In the genomic region with DNA sequence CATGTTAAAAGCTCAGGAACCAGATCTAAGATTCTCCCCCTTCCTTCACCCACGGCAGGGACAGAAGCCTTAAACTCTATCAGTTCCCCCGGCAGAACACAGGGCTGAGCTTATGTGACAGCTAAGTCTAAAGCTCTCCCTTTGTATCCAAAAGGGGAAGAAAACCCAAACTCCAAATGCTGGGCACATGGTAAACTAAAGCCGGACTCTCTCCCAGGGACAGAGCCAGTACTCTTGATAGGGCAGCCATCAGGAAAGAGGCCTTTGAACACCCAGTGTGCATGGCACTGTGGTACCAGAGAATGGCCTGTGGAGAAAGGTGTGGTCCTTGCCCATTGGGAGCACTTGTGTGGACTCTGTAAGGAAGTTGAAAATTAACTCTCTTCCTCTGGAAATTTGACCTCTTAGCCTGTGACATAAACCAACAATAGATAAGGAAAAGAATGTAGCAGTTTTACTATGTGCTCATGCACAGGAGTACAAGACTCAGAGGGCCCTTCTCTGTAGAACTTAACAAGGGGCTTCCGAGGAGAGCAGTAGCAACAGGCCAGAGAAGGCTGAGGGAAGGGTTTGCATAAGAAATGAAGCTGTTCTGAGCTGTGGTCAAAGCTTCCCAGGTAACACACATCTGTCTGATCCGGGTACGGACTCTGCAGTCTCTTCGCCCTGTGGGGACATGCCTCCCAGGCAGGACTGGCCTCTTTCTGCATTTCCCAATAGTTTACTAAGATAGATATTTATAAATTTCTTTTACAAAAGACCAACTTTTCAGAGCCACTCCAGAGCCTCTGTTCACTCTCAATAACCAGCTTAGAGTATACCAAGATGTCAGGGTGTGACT, we compare ENCODE assay signal across 15 mouse cellular contexts.
A peak's percentile ranks its signal among the peaks of the same experiment; 100 is the strongest.
DNase-seq lines count a peak whose midpoint lies in the region; ATAC-seq and TF ChIP-seq lines count a peak whose summit lies in the region.
"Had no signal": no experiment of that assay in that cellular context is flagged by ENCODE, and none has a peak within 500 bp of the region (broad histone marks: within the 10 kb centered on the region; RNA-seq: fewer than 3 reads in every experiment).

No protein-coding gene starts in this region.

- H3K4me1 ChIP-seq in heart, embryonic 14.5 days (ENCODE audit: control insufficient read depth in 2 of 2, insufficient read depth in 2 of 2, low read length in 2 of 2): peaks cover 45 to 48% of the 10 kb centered on the region in 2 experiments
- peaks cover 14% of the 10 kb centered on the region for H3K4me1 ChIP-seq in lung, embryonic 14.5 days (ENCODE audit: insufficient read depth)
- peaks cover 27% of the 10 kb centered on the region for H3K4me1 ChIP-seq in intestine, postnatal 0 days (replicated peaks; ENCODE audit: control insufficient read depth, insufficient read depth, low read length)
- peaks cover 24% of the 10 kb centered on the region for H3K4me1 ChIP-seq in liver, postnatal 0 days (ENCODE audit: insufficient read depth)

- no peak for TF ChIP-seq EP300 in liver, postnatal 0 days (IDR thresholded peaks at IDR 0.05; ENCODE audit: low read depth)

- no peak for DNase-seq in heart, adult 18-20 months
- DNase-seq in lung, embryonic 14.5 days: peak; percentile 36
- no peak for DNase-seq in lung, adult 18-20 months
- DNase-seq in liver, postnatal 0 days: no peak
- DNase-seq in thymus, postnatal 10 days (ENCODE audit: low spot score in 2 of 2): no peak
- DNase-seq: adrenal gland, adult 2 months; gastrocnemius, postnatal 25 days; layer of hippocampus, postnatal 36 days; spleen, adult 18-20 months; thymus, postnatal 14 days had no signal

- no peaks in the 10 kb centered on the region for H3K36me3 ChIP-seq in heart, embryonic 14.5 days (ENCODE audit: control insufficient read depth, insufficient read depth, low read length)
- H3K36me3 ChIP-seq in lung, embryonic 14.5 days (ENCODE audit: insufficient read depth): no peaks in the 10 kb centered on the region
- no peaks in the 10 kb centered on the region for H3K36me3 ChIP-seq in intestine, postnatal 0 days (ENCODE audit: control insufficient read depth, insufficient read depth)
- no peaks in the 10 kb centered on the region for H3K36me3 ChIP-seq in liver, postnatal 0 days (replicated peaks; ENCODE audit: insufficient read depth, low read length)
- H3K36me3 ChIP-seq: hindbrain, embryonic 15.5 days had no signal

- H3K27me3 ChIP-seq in heart, embryonic 14.5 days (ENCODE audit: control insufficient read depth, insufficient read depth, low read length): no peaks in the 10 kb centered on the region
- H3K27me3 ChIP-seq in lung, embryonic 14.5 days (ENCODE audit: insufficient read depth, low read length): no peaks in the 10 kb centered on the region
- no peaks in the 10 kb centered on the region for H3K27me3 ChIP-seq in intestine, postnatal 0 days (replicated peaks; ENCODE audit: control insufficient read depth, insufficient read depth, low read length)
- no peaks in the 10 kb centered on the region for H3K27me3 ChIP-seq in liver, postnatal 0 days (ENCODE audit: insufficient read depth, low read length)
- H3K27me3 ChIP-seq: hindbrain, embryonic 15.5 days; Patski had no signal

- 63% methylated on average over 7 of the region's 7 CpGs for WGBS in heart, embryonic 14.5 days
- 43% methylated on average over 7 of the region's 7 CpGs for WGBS in lung, embryonic 14.5 days
- WGBS in intestine, postnatal 0 days: 26% methylated on average over 7 of the region's 7 CpGs
- 44% methylated on average over 7 of the region's 7 CpGs for WGBS in liver, postnatal 0 days (ENCODE audit: insufficient replicate concordance)

- H3K9ac ChIP-seq in heart, embryonic 14.5 days (ENCODE audit: low read length): no peak overlapping the region
- no peak overlapping the region for H3K9ac ChIP-seq in lung, embryonic 14.5 days
- H3K9ac ChIP-seq in intestine, postnatal 0 days (ENCODE audit: low read depth, low read length): no peak overlapping the region
- no peak overlapping the region for H3K9ac ChIP-seq in liver, postnatal 0 days (replicated peaks)
- H3K9ac ChIP-seq: hindbrain, embryonic 15.5 days had no signal

- H3K27ac ChIP-seq in heart, embryonic 14.5 days (replicated peaks in 1 of 2; ENCODE audit: control insufficient read depth in 1 of 2, insufficient read depth in 1 of 2, low read depth in 2 of 2, low read length in 2 of 2): peak overlapping the region; percentile 19 to 33; a peak in 2 of 4 replicates
- 0 out of 2 replicates have a peak overlapping the region, but pooled peaks have one; percentile 24 for H3K27ac ChIP-seq in lung, embryonic 14.5 days (ENCODE audit: low read depth)
- peak overlapping the region; percentile 77 for H3K27ac ChIP-seq in intestine, postnatal 0 days (ENCODE audit: low read depth, low read length)
- no peak overlapping the region for H3K27ac ChIP-seq in liver, postnatal 0 days (ENCODE audit: low read depth)
- H3K27ac ChIP-seq: hindbrain, embryonic 15.5 days had no signal

- no peaks in the 10 kb centered on the region for H3K9me3 ChIP-seq in heart, embryonic 14.5 days (ENCODE audit: control insufficient read depth, low read length)
- H3K9me3 ChIP-seq in lung, embryonic 14.5 days (ENCODE audit: low read depth, low read length): no peaks in the 10 kb centered on the region
- H3K9me3 ChIP-seq in intestine, postnatal 0 days (ENCODE audit: control insufficient read depth): no peaks in the 10 kb centered on the region
- H3K9me3 ChIP-seq in liver, postnatal 0 days (ENCODE audit: low read length): no peaks in the 10 kb centered on the region
- H3K9me3 ChIP-seq: hindbrain, embryonic 15.5 days had no signal

- H3K4me2 ChIP-seq in heart, embryonic 14.5 days (ENCODE audit: low read length): no peak overlapping the region
- H3K4me2 ChIP-seq in lung, embryonic 14.5 days: no peak overlapping the region
- no peak overlapping the region for H3K4me2 ChIP-seq in intestine, postnatal 0 days (replicated peaks; ENCODE audit: low read depth)
- H3K4me2 ChIP-seq in liver, postnatal 0 days (ENCODE audit: low read depth, low read length): peak overlapping the region; percentile 20; the same call in 1 of the 2 replicates
- H3K4me2 ChIP-seq: hindbrain, embryonic 15.5 days had no signal

- TF ChIP-seq CTCF in lung, embryonic 14.5 days (IDR thresholded peaks at IDR 0.05; ENCODE audit: low read depth): no peak
- no peak for TF ChIP-seq CTCF in intestine, postnatal 0 days (IDR thresholded peaks at IDR 0.05; ENCODE audit: low read depth)
- no peak for TF ChIP-seq CTCF in liver, postnatal 0 days (IDR thresholded peaks at IDR 0.05; ENCODE audit: low read depth)

- no peak for ATAC-seq in heart, embryonic 14.5 days (ENCODE audit: insufficient number of reproducible peaks, insufficient read depth, low FRiP score, low read depth)
- 0 out of 2 replicates have a peak, but pooled peaks have one; percentile 21 for ATAC-seq in lung, embryonic 14.5 days (ENCODE audit: insufficient read depth)
- peak; percentile 86 for ATAC-seq in intestine, postnatal 0 days
- peak; percentile 57 for ATAC-seq in liver, postnatal 0 days
- ATAC-seq: Patski had no signal

- no peak overlapping the region for H3K4me3 ChIP-seq in heart, embryonic 14.5 days (ENCODE audit: control insufficient read depth in 1 of 2, insufficient read depth in 1 of 2, low read depth in 1 of 2, low read length in 2 of 2)
- no peak overlapping the region for H3K4me3 ChIP-seq in lung, embryonic 14.5 days (ENCODE audit: low read depth, low read length)
- H3K4me3 ChIP-seq in intestine, postnatal 0 days (ENCODE audit: low read depth, low read length): no peak overlapping the region
- no peak overlapping the region for H3K4me3 ChIP-seq in liver, postnatal 0 days (ENCODE audit: low read depth, low read length)
- H3K4me3 ChIP-seq: erythroblast, embryonic 14.5 days; hindbrain, embryonic 15.5 days had no signal
